8 mouse cellular contexts compared by ENCODE assay signal in genomic region chr12:25438217-25439028, GRCm38 (mm10).
A peak's percentile ranks its signal among the peaks of the same experiment; 100 is the strongest.
DNase-seq lines count a peak whose midpoint lies in the region; ATAC-seq lines count a peak whose summit lies in the region.

No protein-coding gene starts in this region.

- ATAC-seq in common myeloid progenitor, adult 5-6 weeks (replicated peaks; ENCODE audit: low read depth, poor library complexity, severe bottlenecking): peak; percentile 99
- ATAC-seq in megakaryocyte progenitor cell, adult 5-6 weeks (replicated peaks; ENCODE audit: poor library complexity): peak; percentile 93

- DNase-seq in adrenal gland, postnatal 14 days: peak; percentile 21
- DNase-seq in adrenal gland, postnatal 4 days (ENCODE audit: low spot score in 2 of 2): no peak
- DNase-seq in 3134 (ENCODE audit: extremely low read depth, insufficient read length, low spot score): peak; percentile 60
- DNase-seq in spleen, postnatal 10 days (ENCODE audit: low spot score in 2 of 2): no peak
- DNase-seq in cerebellum, postnatal 25 days: no peak
- DNase-seq in layer of hippocampus, postnatal 36 days: no peak

Comparison
In these comparisons a context has a peak if more than half of its experiments do, and no peak if none do; other contexts are left out.
1. DNase-seq: peak in adrenal gland, postnatal 14 days (single experiment) and 3134 (single experiment); none in adrenal gland, postnatal 4 days (0 of 2), spleen, postnatal 10 days (0 of 2), cerebellum, postnatal 25 days (0 of 2) and layer of hippocampus, postnatal 36 days (0 of 2).